Mouse (Mus musculus) lung, embryonic 15.5 days (tissue): ENCODE data around the gene Zfp980. TPM values are rescaled to one million over a fixed set of nuclear protein-coding genes. Genes with fewer than 3 reads are reported as not detected.

ENCODE experiments used
- polyA plus RNA-seq: library from polyadenylated mRNA; unstranded; fragments of >200 nt; fragmentation: Nextera tagmentation; extraction: Ambion mirVana; gene quantifications from 2 replicates; pipeline ENCODE4 v1.2.1, GENCODE M21; 2015

Zfp980 gene
- polyA plus RNA-seq, 1 experiment from 2014 or later = not detected

Other genes with a start within 250 kb of the Zfp980 start
- not detected in 2 replicates for gene Zfp990, start 159.9 kb upstream of the Zfp980 start, polyA plus RNA-seq
- 0.84 and 0.95 TPM in 2 replicates for gene Gm13212, start 85.5 kb upstream of the Zfp980 start, polyA plus RNA-seq
- gene Zfp986, start 198.1 kb downstream of the Zfp980 start, polyA plus RNA-seq = not detected in 2 replicates